Mouse (Mus musculus): ENCODE results near the gene Cox11.

The Cox11 gene

DNA sequence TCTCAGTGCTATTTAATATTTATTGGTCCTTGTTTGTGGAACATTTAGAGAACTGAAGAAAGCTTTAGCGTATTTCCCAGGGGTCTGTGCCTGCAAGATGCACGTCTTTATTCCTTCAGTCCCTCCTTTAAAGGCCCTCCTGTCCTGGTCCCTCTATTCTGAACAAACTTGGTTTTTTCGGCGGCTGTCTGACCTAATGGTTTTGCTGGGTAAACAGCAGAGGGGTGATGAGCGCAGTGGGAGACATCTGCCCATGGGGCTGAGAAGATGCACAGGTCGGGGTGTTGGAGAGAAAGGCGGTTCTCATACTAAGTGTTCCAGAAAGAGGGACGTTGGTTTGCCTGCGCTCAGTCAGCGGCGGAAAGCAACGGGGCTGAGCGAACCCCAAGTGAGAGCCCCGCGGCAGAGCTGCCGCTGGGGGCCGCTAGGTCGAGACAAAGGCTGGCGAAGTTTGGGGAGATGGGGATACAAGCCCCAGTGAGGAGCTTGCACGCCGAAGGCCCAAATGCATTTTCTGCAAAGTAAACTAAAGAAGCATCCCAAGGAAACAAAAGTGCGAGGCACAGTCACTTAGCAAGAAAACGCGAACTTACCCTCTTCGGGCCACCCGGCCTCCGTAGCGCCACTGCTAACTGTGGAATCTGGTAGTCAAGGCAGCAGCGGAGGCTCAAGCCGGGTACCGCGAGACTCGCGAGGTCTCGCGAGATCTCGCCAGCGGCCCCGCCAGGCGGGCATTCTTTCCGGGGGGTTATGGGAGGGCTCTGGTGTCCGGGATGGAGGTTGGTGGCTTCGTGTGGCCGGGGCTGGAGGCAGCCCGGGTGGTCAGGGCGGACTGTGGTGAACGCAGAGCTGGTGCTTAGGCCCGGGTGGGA, at the start of gene Cox11, which contains the start of gene Stxbp4:
Gene Cox11 (plus strand): TSS at position 734 of the 872 bp plus-strand sequence.
Gene Stxbp4 (minus strand): TSS at position 645 of the 872 bp plus-strand sequence.
- peak; percentile 97 for DNase-seq (ENCODE audit: extremely low read depth, insufficient read length, low spot score)

GRCm38 (mm10) chr11:90590996-90591395, 47.0 kb upstream of the Cox11 start:
- DNase-seq (ENCODE audit: extremely low read depth, insufficient read length, low spot score): no peak

GRCm38 (mm10) chr11:90595826-90596225, 42.1 kb upstream of the Cox11 start:
- DNase-seq (ENCODE audit: extremely low read depth, insufficient read length, low spot score): no peak

GRCm38 (mm10) chr11:90603066-90603465, 34.9 kb upstream of the Cox11 start:
- no peak for DNase-seq (ENCODE audit: extremely low read depth, insufficient read length, low spot score)

DNA sequence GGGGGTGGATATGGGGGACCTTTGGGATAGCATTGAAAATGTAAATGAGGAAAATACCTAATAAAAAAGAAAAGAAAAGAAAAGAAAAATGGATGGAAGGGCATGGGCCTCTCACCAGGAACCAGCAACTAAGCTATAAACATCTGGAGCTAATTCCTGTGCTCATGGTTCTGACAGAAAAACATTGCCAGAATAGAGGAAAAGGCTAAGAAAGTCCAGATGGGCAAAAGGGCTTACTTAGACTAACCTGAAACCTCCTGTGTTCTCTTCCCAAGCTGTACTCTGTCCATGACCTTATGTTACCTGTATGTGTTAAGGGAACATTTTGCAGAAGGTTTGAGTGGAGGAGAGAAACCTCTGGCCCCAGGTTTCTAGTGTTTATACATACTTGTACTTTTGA, 25.9 kb upstream of the Cox11 start:
- DNase-seq (ENCODE audit: extremely low read depth, insufficient read length, low spot score): no peak

GRCm38 (mm10) chr11:90614743-90615142, 23.2 kb upstream of the Cox11 start:
- no peak for DNase-seq (ENCODE audit: extremely low read depth, insufficient read length, low spot score)

- DNase-seq (ENCODE audit: extremely low read depth, insufficient read length, low spot score): no peak
Observed at GRCm38 (mm10) chr11:90616431-90616830, 21.5 kb upstream of the Cox11 start.

- no peak for DNase-seq (ENCODE audit: extremely low read depth, insufficient read length, low spot score)
Observed at GRCm38 (mm10) chr11:90622044-90622443, 15.9 kb upstream of the Cox11 start.

GRCm38 (mm10) chr11:90622500-90622899, 15.5 kb upstream of the Cox11 start:
- DNase-seq (ENCODE audit: extremely low read depth, insufficient read length, low spot score): no peak

GRCm38 (mm10) chr11:90623477-90623876, 14.5 kb upstream of the Cox11 start:
- peak; percentile 5 for DNase-seq (ENCODE audit: extremely low read depth, insufficient read length, low spot score)

DNA sequence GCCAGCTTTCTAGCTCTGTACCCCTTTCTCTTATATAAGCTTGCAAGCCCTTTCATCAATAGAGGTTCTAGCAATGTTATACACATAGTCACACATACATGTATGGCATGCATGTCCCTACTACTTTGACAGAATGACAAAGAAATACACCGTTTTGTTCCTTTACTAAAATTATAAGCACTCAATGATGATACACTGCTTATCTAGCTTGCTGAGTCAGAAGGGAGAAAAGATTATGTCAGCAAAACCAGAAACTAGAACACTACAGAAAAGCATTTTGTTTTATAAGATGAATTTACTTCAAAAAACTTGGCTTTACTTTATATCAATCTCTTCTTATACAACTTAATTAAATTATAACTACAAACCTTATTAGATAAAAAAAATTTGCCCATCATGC, 12.8 kb upstream of the Cox11 start:
- DNase-seq (ENCODE audit: extremely low read depth, insufficient read length, low spot score): no peak

DNA sequence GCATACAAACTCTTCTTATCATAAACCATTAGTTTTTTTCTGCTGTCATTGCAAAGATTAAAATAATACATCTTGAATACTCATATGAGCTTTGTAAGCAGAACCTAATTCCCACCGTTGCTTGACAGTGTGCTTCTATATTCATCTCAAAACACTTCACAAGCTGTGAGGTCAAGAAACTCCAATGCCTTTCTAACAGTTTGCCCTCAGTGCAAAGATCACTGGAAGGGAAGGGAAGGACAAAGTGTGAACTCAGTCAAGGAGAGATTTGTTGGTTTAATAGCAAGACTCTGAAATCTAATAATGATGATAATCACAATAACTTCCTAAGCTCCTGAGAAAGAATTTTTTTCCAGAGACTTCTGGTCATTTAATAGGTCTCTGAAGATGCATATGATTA, 10.2 kb upstream of the Cox11 start:
- no peak for DNase-seq (ENCODE audit: extremely low read depth, insufficient read length, low spot score)

GRCm38 (mm10) chr11:90632480-90632879, 5.5 kb upstream of the Cox11 start:
- DNase-seq (ENCODE audit: extremely low read depth, insufficient read length, low spot score): no peak

DNA sequence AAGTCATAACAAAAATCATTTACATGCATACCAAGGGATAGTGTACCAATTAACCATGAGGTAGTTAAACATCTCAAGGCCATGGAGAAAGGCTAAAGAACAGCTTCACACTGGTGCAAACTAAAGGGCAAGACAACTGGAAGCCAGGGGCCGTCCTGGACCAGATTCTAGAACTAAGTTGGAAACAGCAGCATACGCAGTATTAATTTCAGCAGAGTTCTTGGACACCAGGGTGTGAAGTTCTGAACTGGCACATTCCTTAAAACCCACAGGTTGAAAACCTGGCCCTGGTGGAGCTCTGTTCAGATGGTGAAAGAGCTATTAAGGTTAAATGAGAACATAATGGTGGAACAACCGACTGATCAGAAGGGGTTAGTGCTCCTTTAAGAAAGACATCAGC, 3.3 kb upstream of the Cox11 start:
- DNase-seq (ENCODE audit: extremely low read depth, insufficient read length, low spot score): no peak

DNA sequence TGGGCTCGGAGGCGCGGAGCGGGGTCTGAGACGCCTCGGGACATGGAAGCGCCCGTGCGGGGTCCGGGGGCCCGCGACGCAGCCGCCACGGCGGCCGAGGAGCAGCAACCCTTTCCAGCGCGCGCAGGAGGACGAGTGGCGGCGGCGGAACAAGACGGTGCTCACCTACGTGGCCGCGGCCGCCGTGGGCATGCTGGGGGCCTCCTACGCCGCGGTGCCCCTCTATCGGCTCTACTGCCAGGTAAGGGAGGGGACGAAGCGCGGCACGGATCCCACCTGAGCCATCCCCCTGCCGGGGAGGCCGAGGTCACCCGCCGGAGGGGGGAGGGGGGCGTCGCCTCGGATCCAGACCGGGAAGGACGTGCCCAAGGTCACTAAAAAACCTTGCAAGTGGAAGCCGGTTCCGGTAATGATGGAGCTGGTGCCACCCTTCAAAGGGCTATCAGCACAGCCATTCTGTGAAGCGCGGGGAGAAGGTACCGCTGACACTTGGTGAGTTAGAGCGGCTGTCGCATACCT, 398 bp downstream of the Cox11 start:
- no peak for DNase-seq (ENCODE audit: extremely low read depth, insufficient read length, low spot score)

GRCm38 (mm10) chr11:90649777-90650176, 11.8 kb downstream of the Cox11 start:
- DNase-seq (ENCODE audit: extremely low read depth, insufficient read length, low spot score): no peak

- no peak for DNase-seq (ENCODE audit: extremely low read depth, insufficient read length, low spot score)
Observed at GRCm38 (mm10) chr11:90650231-90650885, 12.4 kb downstream of the Cox11 start.

GRCm38 (mm10) chr11:90652603-90653002, 14.6 kb downstream of the Cox11 start:
- no peak for DNase-seq (ENCODE audit: extremely low read depth, insufficient read length, low spot score)

DNA sequence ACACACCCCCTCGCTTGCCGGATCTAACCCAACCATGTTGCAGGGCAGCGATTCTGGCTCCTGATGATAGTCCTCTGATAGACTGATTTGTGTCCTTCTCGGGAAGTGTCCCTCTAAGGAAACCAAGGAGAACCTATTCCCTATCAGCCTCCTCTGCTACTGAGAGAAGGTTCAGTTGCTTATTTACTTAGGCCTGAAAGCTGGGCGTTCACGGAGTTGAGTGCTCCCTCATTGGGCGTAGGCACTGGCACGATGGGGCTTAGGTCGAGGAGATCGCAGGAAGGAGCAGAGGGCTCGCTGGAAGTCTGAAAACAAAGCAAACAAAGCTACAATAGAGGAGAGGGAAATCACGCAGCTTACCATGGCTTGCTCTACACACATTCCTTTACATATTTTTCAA, 19.6 kb downstream of the Cox11 start:
- DNase-seq (ENCODE audit: extremely low read depth, insufficient read length, low spot score): no peak

GRCm38 (mm10) chr11:90660662-90661061, 22.7 kb downstream of the Cox11 start:
- peak; percentile 25 for DNase-seq (ENCODE audit: extremely low read depth, insufficient read length, low spot score)

- DNase-seq (ENCODE audit: extremely low read depth, insufficient read length, low spot score): no peak
Observed at GRCm38 (mm10) chr11:90663052-90663451, 25.1 kb downstream of the Cox11 start.
